Mouse (Mus musculus) cerebellum, postnatal 10 days (tissue): ENCODE results near the gene Tk1.
"Not testable (repeated sequence)": the region's sequence is repeated elsewhere in the genome, so short reads cannot be mapped to it uniquely, and the experiment has no call there.

ENCODE experiments used
- DNase-seq, 2 experiments: peaks; one replicate each; pipeline ENCODE4 v3.0.0; 2021; ENCODE audit warnings: mixed read lengths in 2 of 2

Gene Tk1

DNA sequence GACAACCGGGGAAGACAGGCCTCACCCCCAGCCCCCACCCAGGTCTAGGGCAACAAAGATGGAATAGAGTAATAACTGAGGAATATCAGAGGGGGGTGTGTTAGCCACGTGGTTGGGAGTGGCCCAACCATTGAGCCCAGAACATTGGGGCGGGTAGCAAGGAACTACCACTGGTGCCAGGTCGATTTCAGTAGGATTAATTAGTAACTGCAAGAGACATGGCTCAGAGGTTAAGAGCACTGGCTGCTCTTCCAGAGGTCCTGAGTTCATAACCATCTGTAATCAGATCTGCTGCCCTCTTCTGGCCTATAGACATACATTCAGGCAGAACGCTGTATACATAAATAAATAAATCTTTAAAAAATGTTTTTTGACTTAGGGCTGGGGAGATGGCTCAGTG, 20.7 kb upstream of the Tk1 start:
- no peak for DNase-seq

DNA sequence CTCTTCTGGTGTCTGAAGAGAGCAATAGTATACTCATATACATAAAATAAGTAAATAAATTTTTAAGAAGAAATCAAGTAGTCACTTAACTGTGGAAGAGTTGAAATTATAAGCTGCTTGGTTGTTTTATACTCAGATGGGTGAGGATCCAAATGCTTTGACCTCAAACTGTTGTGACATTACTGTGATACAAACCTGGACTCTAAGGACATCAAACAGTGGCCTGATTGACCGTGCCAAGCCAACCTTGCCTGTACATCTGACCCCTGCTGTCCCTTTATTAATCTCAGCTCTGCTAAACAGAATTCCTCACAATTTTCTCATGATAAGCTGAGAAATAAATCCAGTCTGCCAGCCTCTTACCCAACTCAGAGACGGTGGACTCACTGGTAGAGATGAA, 19.8 kb upstream of the Tk1 start:
- no peak for DNase-seq

DNA sequence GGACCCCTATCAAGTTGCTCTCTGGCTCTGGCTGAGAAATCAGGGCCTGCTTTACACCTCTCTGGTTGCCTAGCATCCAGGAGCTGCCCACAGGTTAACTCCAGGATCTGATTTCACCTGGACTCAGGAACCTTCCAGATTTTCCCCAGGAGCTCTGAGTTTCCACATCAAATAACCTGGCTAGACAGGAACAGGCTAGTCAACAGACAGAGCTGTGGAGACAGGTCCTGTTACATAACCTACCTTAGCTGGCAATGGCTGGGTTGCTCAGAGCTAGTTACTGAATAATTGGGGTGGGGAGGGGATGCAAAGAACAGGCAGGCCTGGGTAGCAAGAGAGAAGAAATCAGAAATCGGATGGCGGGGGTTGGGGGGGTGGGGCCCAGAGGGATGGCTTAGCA, 19.1 kb upstream of the Tk1 start:
- no peak for DNase-seq

DNA sequence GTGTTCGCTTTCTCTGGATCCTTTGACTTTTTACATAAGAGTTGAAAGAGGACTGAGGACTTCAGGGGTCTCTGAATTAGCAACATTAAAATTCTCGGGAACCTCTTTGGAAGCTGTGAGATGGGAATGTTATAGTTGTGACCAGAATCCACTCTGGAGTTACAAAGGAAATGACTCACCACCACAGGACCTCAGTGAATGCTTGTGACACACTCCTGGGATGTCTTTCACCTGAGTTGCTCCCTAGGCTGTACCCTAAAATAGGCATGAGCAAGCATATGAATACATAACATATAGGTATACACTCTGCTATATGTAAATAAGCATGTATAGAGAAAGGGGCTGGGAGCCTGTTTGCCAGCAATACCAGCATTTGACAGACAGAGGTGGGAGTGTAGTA, 17.5 kb upstream of the Tk1 start:
- no peak for DNase-seq

DNA sequence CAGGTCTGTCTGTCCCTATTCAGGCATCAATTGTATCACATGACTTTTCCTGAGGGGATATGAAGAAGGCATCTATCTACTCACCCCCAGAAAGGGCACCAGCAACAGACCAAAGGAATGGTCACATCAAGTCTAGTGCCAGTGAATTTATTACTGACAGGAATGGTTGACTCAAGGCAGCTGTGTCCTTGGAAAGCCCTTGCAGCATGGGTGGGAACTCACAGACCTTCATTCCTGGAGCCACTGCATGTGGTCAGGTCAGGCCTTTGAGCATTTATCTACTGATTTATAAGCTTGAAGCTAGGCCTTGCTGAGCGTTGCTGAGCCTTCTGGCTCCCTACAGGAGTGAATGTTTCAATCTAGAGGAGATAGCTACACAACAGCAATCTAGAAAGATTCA, 15.0 kb upstream of the Tk1 start:
- DNase-seq: no peak

DNA sequence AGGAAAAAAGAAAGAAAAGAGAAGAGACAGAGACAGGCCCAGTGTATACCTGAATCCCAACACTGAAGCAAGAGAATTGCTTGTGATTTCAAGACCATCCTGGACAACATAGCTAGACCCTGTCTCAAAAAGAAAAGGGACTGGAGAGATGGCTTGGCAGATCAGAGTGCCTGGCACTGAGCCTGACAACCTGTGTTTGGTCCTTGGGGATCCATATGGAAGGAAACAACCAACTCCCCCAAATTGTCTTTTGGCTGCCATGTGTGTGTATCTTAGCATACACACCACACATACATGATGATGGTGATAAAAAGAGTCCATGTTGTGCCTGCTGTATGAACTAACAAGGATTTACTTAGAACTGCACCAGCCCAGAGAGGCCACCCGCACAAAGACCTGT, 13.1 kb upstream of the Tk1 start:
- DNase-seq: peak in 1 of 2 experiments; percentile 51

DNA sequence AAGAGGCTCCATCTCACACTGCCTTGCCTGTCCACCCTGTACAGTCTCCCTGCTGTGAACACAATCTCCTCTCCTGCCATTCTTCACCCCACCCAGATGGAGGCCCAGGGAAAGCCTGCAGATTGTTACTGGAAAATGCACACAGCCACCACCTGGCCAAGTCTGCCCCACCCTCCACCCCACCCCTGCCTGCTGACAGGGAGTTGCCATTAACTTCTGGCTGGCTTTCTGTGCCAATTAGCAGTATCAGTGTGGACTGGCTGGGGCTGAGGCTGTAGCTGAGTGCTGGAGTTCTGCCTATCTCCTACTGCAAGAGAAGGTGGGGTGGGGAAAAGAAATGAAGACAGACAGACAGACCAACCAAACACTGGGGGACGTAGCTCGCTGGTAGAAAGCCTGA, 12.7 kb upstream of the Tk1 start:
- DNase-seq: peak; percentile 21 to 39

DNA sequence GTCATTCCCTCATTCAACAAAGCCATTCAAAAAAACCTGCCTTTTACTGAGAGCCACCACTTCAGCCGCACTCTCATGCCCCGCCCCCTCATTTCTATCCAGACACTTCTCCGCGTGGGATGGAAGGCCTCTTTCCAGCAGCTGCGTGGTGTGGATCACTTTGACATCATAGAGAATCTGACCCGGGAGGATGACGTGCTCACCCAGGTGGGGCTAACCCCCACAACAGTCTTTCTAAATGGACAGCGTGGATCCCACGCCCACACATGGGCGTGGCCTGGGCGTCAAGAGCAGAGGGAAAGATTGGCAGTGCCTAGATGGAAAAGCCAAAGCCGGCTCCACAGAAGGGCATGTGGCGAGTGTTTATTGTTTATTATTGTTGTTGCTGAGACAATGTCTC, 10.4 kb upstream of the Tk1 start:
- DNase-seq: peak in 1 of 2 experiments; percentile 51

DNA sequence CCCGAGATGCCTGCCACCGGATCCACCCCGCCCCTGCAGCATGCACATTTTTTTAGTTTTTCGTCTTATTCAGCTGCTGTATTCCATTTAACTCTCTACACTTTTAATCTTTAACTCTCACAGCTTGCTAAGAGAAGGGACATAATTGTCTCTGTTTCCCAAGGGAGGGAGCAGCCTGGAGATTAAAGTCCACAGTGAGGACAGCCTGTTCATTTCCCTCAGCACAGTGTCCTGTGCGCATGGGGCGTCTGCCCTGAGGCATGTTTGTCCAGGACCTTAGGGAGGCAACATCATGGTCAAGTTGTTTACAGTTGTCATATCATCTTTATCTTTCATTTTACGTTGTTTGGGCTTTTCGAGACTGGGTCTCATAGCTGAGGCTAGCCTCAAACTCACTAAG, 8.2 kb upstream of the Tk1 start:
- no peak for DNase-seq

DNA sequence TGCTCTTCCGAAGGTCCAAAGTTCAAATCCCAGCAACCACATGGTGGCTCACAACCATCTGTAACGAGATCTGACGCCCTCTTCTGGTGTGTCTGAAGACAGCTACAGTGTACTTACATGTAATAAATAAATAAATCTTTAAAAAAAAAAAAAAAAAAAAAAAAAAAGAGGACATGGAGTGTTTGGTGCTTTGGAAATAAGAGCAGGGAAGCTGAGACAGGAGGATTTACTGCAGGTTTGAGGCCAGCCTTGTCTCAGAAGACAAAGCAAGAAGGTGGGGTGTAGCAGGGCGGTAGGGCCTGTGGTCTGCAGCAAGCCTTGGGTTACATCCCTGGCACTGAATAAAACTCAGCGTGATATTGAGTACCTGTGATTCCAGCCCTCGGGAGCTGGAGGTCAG, 7.6 kb upstream of the Tk1 start:
- DNase-seq: not testable (repeated sequence)

DNA sequence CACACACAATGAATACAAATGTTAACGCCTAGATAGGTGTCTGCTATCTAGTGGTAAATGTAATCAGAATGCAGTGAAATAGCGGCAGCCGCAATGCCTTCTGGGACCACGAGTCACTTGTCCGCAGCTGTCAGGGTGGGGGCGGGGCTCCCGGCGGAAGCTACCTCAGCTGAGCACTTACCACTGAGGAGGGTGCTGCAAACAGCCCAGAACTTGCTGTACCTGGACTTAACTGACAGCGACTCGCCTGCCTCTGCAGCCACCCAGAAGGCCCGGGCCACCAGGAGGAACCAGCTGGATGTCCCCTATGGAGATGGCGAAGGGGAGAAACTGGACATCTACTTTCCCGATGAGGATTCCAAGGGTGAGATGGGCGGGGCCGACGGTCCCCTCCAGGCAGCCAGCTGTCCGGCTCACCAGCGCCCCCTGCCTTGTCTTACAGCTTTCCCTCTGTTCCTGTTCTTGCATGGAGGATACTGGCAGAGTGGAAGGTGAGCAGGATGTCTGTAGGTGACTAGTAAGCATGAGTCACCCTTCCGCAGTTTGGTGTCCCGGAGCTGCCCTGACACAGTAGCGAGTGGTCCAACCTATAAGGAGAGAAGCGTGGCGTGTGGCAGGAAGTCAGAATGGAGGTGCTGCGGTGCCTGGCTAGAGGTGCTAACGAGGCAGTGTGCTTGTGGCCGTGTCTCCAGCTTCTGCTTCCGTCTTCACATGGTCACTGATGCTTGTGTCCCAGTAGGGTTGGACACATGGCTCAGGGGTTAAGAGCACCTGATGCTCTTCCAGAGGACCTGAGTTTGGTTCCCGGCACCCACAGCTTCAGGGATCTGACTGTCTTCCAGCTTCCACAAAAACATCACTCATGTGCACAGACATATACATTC, 6.4 kb upstream of the Tk1 start:
- peak; percentile 69 to 76 for DNase-seq

DNA sequence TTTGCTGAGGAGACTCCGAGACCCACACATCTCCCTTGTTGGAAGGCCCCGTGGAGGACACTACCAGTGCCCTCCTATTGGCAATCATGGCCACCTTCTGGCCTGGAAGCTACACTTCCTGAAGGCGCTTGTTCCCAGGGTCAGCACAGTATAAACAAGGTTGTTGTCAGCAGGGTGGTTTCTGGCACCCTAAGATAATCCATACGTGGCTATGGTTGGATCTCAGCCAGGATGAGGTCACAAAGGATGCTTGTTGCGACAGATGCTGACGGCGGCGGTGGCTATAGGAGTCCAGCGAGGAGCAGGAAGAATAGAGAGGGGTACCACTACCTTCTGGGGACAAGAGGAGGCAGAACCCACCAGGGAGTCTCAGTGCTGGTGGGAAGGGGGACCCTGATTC, 4.5 kb upstream of the Tk1 start:
- no peak for DNase-seq

DNA sequence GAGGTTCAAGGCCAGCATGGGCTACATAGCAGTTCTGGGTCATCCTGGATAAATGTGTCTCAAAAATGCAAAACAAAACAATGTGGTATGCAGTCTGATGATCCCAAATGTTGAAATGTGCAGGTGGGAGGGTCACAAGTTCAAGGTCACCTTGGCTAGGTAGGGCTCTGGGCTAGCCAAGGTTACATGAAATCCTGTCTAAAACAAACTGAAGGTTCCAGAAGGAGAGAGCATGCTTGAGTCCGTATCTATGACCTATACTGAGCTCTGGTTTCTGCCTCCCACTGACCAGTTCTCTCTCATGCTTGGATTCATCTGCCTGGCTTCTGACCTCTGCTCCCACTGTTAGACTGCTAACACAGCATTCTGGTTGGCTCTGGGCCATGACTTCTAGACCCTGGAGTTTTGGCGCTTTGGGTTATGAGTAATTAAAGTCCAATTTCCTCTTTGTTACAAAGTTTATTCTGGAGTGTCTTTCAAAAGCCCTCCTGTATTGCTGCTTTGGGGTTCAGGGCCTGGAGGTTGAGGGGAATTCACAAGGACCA, 3.9 kb upstream of the Tk1 start:
- no peak for DNase-seq

DNA sequence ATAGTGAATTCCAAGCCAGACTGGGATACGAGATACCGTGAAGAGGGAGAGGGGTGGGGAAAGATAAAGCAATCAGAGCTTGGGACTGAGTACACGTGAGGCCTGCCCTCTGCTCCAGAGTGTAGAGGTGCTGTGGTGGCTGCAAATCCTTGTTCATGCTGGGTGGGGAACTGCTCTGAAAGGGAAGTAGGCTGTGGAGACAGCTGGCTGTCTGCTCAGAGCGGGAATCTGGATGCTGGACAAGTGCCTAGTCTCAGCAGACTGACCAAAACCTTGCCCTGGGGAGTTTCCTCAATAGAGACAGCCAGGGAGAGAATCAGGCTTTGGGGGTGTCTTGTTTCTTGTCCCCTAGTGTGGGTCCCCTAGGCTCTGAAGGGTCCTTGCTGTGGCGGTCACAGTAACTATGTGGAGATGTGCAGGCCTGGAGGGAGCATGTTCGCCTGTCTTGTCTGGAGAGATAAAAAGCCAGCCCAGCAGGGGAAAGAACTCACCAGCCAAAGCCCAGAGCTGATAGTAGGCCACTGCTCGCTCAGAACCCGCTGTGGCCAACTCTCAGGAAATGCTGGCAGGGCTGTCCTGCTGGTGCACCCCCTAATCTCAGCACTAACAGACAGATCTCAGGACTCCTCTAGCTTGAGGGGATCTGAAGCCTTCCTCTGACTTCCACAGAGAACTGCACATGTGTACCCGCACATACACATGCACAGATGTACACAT, 3.2 kb upstream of the Tk1 start:
- peak; percentile 64 to 71 for DNase-seq

DNA sequence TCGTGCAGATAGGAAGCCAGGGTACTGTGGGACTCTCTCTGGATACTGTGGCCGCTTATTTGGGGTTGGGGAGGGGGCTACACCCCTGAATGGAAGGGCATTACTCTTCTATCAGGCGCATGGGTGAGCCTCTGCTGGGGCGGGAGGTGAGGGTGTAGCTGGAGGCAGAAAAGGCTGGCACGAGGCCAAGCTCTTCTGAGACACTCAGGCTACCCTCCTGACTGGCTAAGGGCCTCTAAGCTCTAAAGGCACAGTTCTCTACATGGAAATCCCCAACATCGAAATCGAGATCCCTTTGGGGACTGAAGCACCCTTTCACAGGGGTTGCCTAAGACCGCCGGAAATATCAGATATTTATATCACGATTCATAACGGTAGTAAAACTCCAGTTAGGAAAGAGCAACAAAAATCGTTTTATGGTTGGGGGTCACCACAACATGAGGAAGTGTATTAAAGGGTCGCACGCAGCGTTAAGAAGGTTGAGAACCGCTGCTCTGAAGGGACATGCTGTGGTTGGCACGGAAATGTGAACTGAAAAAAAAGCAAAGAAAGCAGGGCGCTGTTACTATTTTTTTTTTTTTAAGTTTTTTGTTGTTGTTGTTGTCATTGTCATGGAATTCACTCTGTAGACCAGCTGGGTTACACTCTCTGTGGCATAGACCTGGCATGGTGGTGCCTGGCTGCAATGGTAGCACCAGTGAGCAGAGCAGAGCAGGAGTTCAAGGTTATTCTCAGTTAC, 2.4 kb upstream of the Tk1 start:
- DNase-seq: peak; percentile 51 to 58

DNA sequence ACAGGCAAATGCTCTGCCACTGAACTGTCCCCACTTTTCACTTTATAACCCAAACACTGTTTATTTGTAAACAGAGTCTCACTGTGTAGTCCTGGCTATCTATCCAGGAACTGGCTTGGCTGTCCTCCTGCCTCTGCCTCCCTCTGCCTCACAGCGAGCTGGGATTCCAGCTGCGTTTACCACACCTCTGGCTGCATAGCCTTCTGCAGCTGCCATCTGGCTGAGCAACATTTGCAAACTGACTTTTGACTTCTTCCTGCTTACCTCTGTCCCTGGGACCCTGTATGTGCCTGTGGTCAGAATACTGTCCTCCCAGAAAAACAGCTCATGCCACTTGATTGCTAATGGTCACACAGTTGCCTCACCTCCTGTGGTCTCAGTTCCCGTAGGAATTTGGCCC, 1.5 kb upstream of the Tk1 start:
- no peak for DNase-seq

DNA sequence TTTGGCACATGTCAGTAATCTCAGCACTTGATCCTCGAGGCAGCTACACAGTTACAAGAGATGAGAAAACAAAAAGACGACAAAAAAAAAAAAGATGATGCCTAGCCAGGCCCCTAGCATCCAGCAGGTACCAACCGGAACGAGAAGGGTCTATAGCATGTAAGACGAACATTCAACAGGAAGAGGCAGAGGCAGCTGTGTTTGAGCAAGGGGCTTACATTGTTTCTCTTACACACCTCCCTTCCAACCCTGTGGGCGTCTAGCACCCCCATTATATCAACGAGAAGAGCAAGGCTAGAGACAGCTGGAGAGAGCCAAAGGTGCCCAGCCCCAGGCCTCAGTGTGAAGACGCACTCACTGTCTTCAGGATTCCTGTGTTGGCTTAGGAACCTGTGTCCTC, 1.0 kb upstream of the Tk1 start:
- no peak for DNase-seq

DNA sequence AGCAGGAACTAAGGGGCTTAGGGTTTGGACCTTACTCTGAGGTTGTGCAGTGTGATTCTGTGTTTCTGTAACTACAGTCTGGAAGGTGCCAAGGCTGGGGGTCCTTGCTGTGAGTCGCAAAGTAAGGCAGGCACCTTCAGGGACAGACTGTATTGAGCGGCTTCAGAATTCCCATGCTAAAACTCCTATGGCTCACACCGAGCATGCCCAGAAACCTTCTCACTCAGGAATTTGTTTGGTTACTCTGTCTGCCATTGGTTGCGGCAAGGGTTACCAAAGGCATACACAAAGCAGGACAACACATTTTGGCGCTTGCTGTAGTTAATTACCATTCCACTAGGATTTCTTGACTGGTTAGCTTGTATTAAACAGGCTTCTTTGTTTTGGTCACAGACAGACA, 272 bp upstream of the Tk1 start:
- DNase-seq: no peak

DNA sequence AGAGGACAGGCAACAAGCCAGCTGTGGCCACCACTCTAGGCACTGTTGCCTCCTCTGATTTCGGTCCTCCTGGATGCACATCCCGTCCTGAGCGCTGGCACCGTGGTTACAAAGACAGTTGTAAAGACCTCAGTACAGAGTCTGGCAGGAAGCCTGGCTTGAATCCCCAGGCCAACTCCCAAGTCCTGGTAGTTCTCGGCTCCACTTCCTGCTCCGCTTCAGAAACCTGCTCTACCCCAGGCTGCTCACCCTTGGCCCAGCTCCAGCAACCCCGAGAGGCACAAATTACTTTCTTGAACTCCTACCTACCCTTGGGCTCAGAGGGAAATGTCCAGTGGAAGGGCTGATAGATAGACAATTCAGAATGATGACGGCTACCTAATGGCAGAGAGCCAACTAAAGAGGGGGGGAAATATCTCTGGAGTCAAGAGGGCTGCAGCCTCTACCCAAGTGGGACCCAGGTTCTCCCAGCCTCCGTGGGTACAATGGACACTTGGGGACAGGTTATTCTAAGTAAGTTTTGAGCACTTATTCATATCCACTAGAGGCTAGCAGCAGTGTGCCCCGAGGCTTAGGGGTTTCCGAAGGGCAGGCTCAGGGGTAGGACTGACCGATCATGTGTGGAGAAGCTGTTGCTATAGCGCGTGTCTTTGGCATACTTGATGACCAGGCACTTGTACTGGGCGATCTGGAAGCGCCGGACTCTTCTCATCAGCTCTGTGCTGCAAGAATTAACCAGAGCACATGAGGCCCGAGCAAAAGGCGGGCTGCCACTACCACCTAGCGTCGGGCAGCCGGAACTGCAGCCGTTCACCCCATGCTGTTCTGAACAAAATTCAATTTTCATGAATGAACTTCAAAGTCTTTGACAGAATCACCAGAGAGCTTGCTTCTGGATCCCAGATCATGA, 1.6 kb downstream of the Tk1 start:
- DNase-seq: peak; percentile 84 to 88

DNA sequence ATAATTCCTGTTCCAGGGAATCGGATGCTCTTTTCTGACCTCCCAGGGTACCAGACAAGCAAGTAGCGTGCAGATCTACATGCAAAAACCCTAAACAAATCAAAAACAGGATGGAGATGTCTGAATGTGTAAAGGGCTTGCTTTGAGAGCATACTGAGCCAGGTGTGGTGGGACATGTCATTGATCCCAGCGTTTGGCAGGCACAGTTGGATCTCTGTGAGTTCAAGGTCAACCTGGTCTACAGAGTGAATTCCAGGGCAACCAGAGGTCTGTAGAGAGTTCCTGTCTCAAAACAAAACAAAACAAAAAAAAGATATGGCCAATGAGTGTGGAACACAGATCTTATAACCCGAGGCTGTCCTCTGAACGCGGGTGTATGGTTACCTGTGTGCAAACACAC, 2.5 kb downstream of the Tk1 start:
- DNase-seq: no peak

DNA sequence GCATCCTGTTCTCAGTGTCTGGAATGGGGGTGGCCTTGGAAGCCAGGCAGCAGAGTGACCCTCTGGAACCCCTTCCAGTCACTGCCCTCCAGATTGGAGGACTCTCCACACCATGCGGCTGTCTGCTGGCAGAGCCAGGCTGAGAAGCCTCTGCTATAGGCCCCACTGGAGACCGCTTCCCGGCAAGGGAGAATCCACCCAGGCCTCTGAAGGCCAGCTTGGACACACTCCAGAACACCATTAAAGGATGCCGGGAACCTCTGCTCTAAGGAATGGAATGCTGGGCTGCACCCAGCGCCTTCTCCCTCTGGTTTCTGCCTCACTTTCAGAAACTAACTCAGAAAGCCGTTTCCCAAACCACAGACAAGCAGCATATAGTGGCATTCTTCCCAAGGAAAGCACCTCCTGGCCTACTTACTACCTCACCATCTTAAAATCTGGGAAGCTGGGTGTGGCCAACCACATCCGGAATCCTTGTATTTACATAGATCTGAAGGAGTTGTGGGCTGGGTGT, 3.1 kb downstream of the Tk1 start:
- no peak for DNase-seq

DNA sequence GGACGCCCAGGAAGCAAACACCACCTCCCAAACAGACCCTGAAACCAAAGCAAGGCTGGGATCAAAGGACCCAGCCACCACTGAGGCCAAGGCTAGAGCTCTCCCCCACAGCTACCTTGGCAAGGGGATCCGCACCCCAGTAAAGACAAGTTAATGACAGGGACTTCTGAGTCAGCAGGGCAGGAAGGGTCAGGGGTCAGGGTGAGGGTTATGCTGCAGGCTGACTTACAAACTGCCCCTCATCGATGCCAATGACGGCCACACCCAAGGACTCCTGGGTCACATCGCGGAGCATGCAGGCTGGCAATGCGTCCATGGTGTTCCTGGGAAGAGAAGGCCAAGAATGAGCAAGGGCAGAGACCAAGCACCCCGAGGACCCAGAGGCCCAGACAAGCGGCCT, 4.0 kb downstream of the Tk1 start:
- DNase-seq: no peak
